Mouse (Mus musculus) cerebellum, postnatal 25 days (tissue): ENCODE data around the gene Pla2r1.

Source experiments
- DNase-seq, 2 experiments: peaks; one replicate each; pipeline ENCODE4 v3.0.0; 2021; ENCODE audit warnings: mixed read lengths in 2 of 2

Pla2r1 gene

GRCm38 (mm10) chr2:60500583-60501116 is 52.5 kb downstream of the Pla2r1 start:
- DNase-seq: no peak

- DNase-seq: no peak
These were observed 73.2 kb downstream of the Pla2r1 start for GRCm38 (mm10) chr2:60479906-60480305.

GRCm38 (mm10) chr2:60478778-60479177 is 74.3 kb downstream of the Pla2r1 start:
- DNase-seq: no peak

- DNase-seq: no peak
These were observed 84.0 kb downstream of the Pla2r1 start for GRCm38 (mm10) chr2:60468901-60469770.

GRCm38 (mm10) chr2:60452376-60452775 is 100.7 kb downstream of the Pla2r1 start:
- no peak for DNase-seq

- DNase-seq: no peak
These were observed 101.9 kb downstream of the Pla2r1 start for GRCm38 (mm10) chr2:60451119-60451773.

- DNase-seq: peak in 1 of 2 experiments; percentile 12
These were observed 103.4 kb downstream of the Pla2r1 start for GRCm38 (mm10) chr2:60449732-60450131.

- DNase-seq: no peak
These were observed 108.2 kb downstream of the Pla2r1 start for GRCm38 (mm10) chr2:60444711-60445509.

GRCm38 (mm10) chr2:60443279-60443678 is 109.8 kb downstream of the Pla2r1 start:
- no peak for DNase-seq

GRCm38 (mm10) chr2:60441875-60442274 is 111.2 kb downstream of the Pla2r1 start:
- peak in 1 of 2 experiments; percentile 7 for DNase-seq

- no peak for DNase-seq
These were observed 116.3 kb downstream of the Pla2r1 start for GRCm38 (mm10) chr2:60436802-60437201.

- DNase-seq: no peak
These were observed 122.6 kb downstream of the Pla2r1 start for GRCm38 (mm10) chr2:60430315-60431021.

GRCm38 (mm10) chr2:60418075-60418474 is 135.0 kb downstream of the Pla2r1 start:
- peak; percentile 66 to 75 for DNase-seq

GRCm38 (mm10) chr2:60414334-60414733 is 138.8 kb downstream of the Pla2r1 start:
- no peak for DNase-seq

- DNase-seq: no peak
These were observed 140.0 kb downstream of the Pla2r1 start for GRCm38 (mm10) chr2:60413006-60413650.

- no peak for DNase-seq
These were observed 141.9 kb downstream of the Pla2r1 start for GRCm38 (mm10) chr2:60411181-60411580.

- DNase-seq: no peak
These were observed 142.9 kb downstream of the Pla2r1 start for GRCm38 (mm10) chr2:60409989-60410763.

- no peak for DNase-seq
These were observed 143.9 kb downstream of the Pla2r1 start for GRCm38 (mm10) chr2:60409194-60409593.

GRCm38 (mm10) chr2:60407387-60407786 is 145.7 kb downstream of the Pla2r1 start:
- no peak for DNase-seq

GRCm38 (mm10) chr2:60405431-60405830 is 147.7 kb downstream of the Pla2r1 start:
- no peak for DNase-seq

- DNase-seq: no peak
These were observed 148.3 kb downstream of the Pla2r1 start for GRCm38 (mm10) chr2:60404763-60405162.
